Mouse (Mus musculus) kidney, postnatal 0 days (tissue): ENCODE measurements around the gene Cyp4v3. TPM values are rescaled to one million over a fixed set of nuclear protein-coding genes. Genes with fewer than 3 reads are reported as not detected.

Experiments
- ATAC-seq: fragments of 200-750 bp; cut with Nextera tagmentation; replicated peaks from 2 replicates; pipeline ENCODE4 v1.8.0; 2017; ENCODE audit warnings: low read depth, moderate number of reproducible peaks, moderate TSS enrichment, moderate library complexity; ENCODE audit not compliant: low FRiP score
- DNase-seq: peaks from one replicate; pipeline ENCODE4 v3.0.0-alpha.2; 2016; ENCODE audit warnings: low spot score
- H3K27ac ChIP-seq: fragments of 300-500 bp; sonication (generic); 2 replicates; pipeline ENCODE4 v1.5.1; 2014; ENCODE audit warnings: mild to moderate bottlenecking
- H3K27me3 ChIP-seq: fragments of 300-500 bp; sonication (generic); 2 replicates; pipeline ENCODE4 v1.6.1; 2014; ENCODE audit warnings: low read length, mixed read lengths; ENCODE audit not compliant: insufficient read depth
- H3K36me3 ChIP-seq: fragments of 300-500 bp; sonication (generic); 2 replicates; pipeline ENCODE4 v1.6.1; 2014; ENCODE audit warnings: low read length, mixed read lengths; ENCODE audit not compliant: insufficient read depth
- H3K4me1 ChIP-seq: fragments of 300-500 bp; sonication (generic); replicated peaks from 2 replicates; pipeline ENCODE4 v1.6.1; 2014; ENCODE audit warnings: antibody characterized with exemption, low read length, mixed read lengths; ENCODE audit not compliant: insufficient read depth
- H3K4me2 ChIP-seq: fragments of 300-500 bp; sonication (generic); 2 replicates; pipeline ENCODE4 v1.6.1; 2014; ENCODE audit warnings: mild to moderate bottlenecking, low read length, moderate library complexity, mixed read lengths
- H3K4me3 ChIP-seq: fragments of 300-500 bp; sonication (generic); replicated peaks from 2 replicates; pipeline ENCODE4 v1.5.1; 2014; ENCODE audit warnings: low read depth, low read length
- H3K9ac ChIP-seq: fragments of 300-500 bp; sonication (generic); 2 replicates; pipeline ENCODE4 v1.6.1; 2014; ENCODE audit warnings: low read depth, low read length
- H3K9me3 ChIP-seq: fragments of 300-500 bp; sonication (generic); replicated peaks from 2 replicates; pipeline ENCODE4 v1.6.1; 2016; ENCODE audit warnings: low read length, inconsistent platforms, mixed read lengths
- CTCF ChIP-seq: IDR thresholded peaks from 2 replicates; pipeline ENCODE4 v1.5.1; 2016; ENCODE audit warnings: antibody characterized with exemption, low read depth, mild to moderate bottlenecking, moderate library complexity
- WGBS: fragments of 180-500 bp; shearing (Covaris S2); extraction: QIAGEN DNeasy Blood & Tissue Kit; methylation state at CpG from one replicate; pipeline ENCODE4 v1.1.7; 2014; 5-methylcytosine and 5-hydroxymethylcytosine counted together
- polyA plus RNA-seq: library from polyadenylated mRNA; unstranded; fragments of >200 nt; fragmentation: Nextera tagmentation; extraction: Ambion mirVana; gene quantifications from 2 replicates; pipeline ENCODE4 v1.2.1, GENCODE M21; 2015

Cyp4v3 gene
- polyA plus RNA-seq, 1 experiment from 2014 or later = 3.9 TPM

DNA sequence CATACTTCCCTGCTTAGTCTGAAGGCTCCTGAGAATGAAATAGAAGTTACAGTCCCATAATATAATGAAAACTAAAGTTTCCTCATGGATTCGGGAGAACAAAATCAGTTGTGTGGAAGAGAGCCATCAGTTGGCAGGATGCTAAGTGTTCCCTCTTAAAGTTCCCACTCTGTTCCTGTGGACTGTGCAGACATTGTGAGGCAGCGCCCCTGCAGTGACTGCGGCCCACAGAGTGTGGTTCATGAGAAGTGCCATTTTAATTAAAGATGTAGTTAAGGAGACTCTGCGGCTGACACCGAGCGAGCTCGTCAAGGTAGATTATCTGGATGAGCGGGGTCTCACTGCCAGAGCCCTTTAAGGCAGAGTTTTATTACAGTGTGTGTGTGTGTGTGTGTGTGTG lies 30.6 kb downstream of the Cyp4v3 start:
- WGBS = 61% methylated on average over 8 of the region's 8 CpGs
- H3K27ac ChIP-seq = no peak overlapping the region
- no peak for TF ChIP-seq CTCF
- H3K4me3 ChIP-seq = no peak overlapping the region
- no peaks in the 10 kb centered on the region for H3K27me3 ChIP-seq
- DNase-seq = no peak
- no peak overlapping the region for H3K9ac ChIP-seq
- H3K4me1 ChIP-seq = no peaks in the 10 kb centered on the region
- ATAC-seq = no peak
- H3K4me2 ChIP-seq = no peak overlapping the region
- H3K9me3 ChIP-seq = no peaks in the 10 kb centered on the region
- H3K36me3 ChIP-seq = no peaks in the 10 kb centered on the region

DNA sequence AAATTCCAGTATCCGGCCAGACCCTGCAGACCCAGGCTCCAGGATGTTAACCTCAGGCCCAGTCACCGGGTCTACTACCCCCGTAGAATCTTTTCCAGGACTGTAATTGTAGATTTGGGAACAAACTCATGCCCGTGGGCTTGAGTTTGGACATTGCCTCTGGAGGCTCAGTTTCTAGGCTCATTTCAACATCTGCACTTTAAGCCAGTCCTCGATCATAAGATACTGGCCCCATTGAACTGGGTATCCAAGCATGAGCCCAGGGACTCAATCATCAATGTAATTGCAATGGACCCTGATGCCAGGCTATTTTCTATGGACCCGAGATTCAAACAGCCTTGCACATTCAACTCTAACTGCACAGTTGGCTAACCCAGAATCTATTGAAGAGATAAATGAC lies 37.7 kb downstream of the Cyp4v3 start:
- Histone ChIP-seq H3K4me1 (no peaks in the 10 kb centered on the region), H3K9me3 (no peaks in the 10 kb centered on the region), H3K9ac (no peak overlapping the region), H3K4me2 (no peak overlapping the region), H3K27me3 (no peaks in the 10 kb centered on the region), H3K36me3 (no peaks in the 10 kb centered on the region), H3K27ac (no peak overlapping the region), H3K4me3 (no peak overlapping the region)
- ATAC-seq = no peak
- no peak for DNase-seq
- no peak for TF ChIP-seq CTCF
- 91% methylated on average over 6 of the region's 6 CpGs for whole genome bisulfite sequencing

DNA sequence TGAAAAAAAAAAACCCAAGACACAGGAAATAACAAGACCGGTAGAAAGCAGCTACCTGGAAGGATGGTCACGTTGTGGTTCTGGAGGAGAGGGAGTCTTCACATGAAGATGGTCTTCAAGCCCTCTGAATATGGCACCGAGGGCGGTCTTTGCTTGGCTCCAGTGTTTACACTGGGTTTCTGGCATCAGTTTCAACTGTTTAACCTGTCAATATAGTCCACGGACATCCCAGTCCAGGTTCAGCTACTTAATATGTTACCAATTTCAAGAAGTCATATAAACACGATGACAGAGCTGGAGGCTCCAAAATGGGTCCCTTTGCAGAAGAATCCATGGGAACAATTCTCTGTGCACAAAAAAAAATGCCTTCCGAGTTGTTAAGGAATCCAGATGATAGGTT lies 38.3 kb downstream of the Cyp4v3 start, which contains the start of gene Klkb1:
Klkb1 (minus strand) TSS at position 173 of the 400 bp plus-strand sequence.
- no peaks in the 10 kb centered on the region for H3K27me3 ChIP-seq
- DNase-seq (no peak), ATAC-seq (no peak)
- H3K4me1 ChIP-seq = no peaks in the 10 kb centered on the region
- H3K9me3 ChIP-seq = no peaks in the 10 kb centered on the region
- no peak within 1 kb of the TSS for H3K9ac ChIP-seq
- no peak for TF ChIP-seq CTCF
- 88% methylated on average over 7 of the region's 7 CpGs for WGBS
- H3K4me3 ChIP-seq = no peak within 1 kb of the TSS
- no peak within 1 kb of the TSS for H3K27ac ChIP-seq
- no peak within 1 kb of the TSS for H3K4me2 ChIP-seq
- no peaks in the 10 kb centered on the region for H3K36me3 ChIP-seq

DNA sequence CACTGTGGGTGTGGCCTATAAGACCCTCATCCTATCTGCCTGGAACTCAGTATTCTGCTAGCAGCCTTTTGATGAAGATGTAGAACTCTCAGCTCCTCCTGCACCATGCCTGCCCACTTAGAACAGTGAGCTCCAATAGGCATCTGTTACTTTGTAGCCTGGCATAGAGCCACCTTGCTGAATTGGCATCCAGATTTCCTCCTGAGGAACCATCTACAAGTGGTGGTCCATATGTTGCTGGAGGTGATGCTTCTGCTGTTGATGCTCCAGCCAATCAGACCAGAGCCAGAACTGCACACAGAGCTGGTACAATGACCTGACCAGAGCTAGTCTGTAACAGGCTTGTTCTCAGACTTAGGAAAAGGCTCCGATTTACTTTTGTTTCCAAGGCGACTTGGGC lies 41.2 kb downstream of the Cyp4v3 start:
- ATAC-seq = no peak
- Histone ChIP-seq H3K36me3 (no peaks in the 10 kb centered on the region), H3K4me1 (no peaks in the 10 kb centered on the region), H3K9ac (no peak overlapping the region), H3K4me3 (no peak overlapping the region), H3K9me3 (no peaks in the 10 kb centered on the region), H3K4me2 (no peak overlapping the region), H3K27ac (no peak overlapping the region), H3K27me3 (no peaks in the 10 kb centered on the region)
- no peak for DNase-seq
- WGBS = 89% methylated on average over 2 of the region's 2 CpGs
- TF ChIP-seq CTCF = no peak

DNA sequence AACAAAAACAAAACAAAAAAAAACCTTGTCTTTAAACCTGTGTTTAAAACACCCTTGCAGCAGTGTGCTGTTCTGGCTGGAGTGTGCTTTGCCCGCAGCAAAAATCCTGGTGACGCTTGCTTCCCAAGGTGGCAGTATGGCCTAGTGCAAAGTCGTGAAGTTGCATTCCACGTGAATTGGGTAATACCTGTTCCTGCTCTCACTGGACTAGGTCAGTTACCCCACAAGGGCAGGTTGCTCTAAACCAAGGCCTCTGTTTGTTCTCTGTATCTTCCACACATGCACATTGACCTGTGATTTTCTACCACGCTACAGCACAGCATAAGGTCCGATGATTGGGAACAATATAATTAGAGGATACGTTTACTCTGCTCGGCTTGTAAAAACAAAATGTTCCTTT lies 51.4 kb downstream of the Cyp4v3 start:
- WGBS = 73% methylated on average over 8 of the region's 8 CpGs

DNA sequence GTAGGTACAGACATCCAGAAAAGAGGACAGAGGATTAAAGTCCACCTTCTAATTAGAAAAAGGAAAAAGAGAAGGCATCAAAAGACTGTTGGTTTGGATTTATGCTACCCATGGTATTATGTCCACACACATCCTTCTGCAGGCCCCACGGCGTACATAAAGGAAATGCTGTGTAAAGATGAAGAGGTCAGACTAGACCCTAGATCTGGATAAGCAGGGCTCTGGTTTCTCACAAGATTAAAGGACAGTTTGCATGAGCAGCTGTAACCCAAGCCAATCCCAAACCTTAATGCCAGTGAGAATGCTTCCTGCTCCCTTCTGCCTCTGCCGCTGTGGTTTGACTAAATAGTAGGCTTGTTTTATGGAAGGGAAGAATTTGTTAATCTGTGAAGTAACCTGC lies 55.6 kb downstream of the Cyp4v3 start:
- Histone ChIP-seq H3K27me3 (no peaks in the 10 kb centered on the region), H3K9me3 (no peaks in the 10 kb centered on the region), H3K4me3 (no peak overlapping the region), H3K9ac (no peak overlapping the region), H3K27ac (no peak overlapping the region), H3K4me1 (no peaks in the 10 kb centered on the region), H3K36me3 (no peaks in the 10 kb centered on the region), H3K4me2 (no peak overlapping the region)
- no peak for TF ChIP-seq CTCF
- DNase-seq (no peak), ATAC-seq (no peak)
- WGBS = 63% methylated on average over 3 of the region's 3 CpGs

More for the DNA sequence above, 51.4 kb downstream of the Cyp4v3 start:
- Histone ChIP-seq H3K9me3 (no peaks in the 10 kb centered on the region), H3K27ac (no peak overlapping the region), H3K4me2 (no peak overlapping the region), H3K36me3 (no peaks in the 10 kb centered on the region), H3K9ac (no peak overlapping the region), H3K27me3 (no peaks in the 10 kb centered on the region), H3K4me3 (no peak overlapping the region), H3K4me1 (no peaks in the 10 kb centered on the region)
- TF ChIP-seq CTCF = no peak
- no peak for ATAC-seq
- DNase-seq = no peak

DNA sequence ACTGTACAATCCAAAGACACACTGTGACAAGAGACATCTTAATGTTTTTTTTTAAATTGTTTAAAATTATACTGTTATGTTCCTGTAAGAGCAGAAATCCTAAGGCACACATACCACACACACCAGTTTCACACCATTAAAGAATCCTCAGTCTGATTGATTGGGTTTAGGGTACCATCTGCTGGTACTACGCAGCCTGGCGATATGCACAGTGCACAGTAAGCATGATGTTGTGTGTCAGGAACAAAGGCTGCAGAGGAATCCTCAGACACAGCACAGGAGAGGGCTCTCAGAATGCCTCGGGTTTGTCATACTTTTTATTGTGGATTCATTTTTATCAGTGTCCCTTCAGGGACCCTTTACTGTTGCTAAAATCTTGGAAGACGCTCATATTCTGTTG lies 58.7 kb downstream of the Cyp4v3 start:
- Histone ChIP-seq H3K36me3 (no peaks in the 10 kb centered on the region), H3K4me3 (no peak overlapping the region), H3K9ac (no peak overlapping the region), H3K27ac (no peak overlapping the region), H3K4me2 (no peak overlapping the region), H3K27me3 (no peaks in the 10 kb centered on the region), H3K9me3 (no peaks in the 10 kb centered on the region), H3K4me1 (no peaks in the 10 kb centered on the region)
- no peak for TF ChIP-seq CTCF
- WGBS = 81% methylated on average over 4 of the region's 4 CpGs
- DNase-seq (no peak), ATAC-seq (no peak)
